In the genomic region with DNA sequence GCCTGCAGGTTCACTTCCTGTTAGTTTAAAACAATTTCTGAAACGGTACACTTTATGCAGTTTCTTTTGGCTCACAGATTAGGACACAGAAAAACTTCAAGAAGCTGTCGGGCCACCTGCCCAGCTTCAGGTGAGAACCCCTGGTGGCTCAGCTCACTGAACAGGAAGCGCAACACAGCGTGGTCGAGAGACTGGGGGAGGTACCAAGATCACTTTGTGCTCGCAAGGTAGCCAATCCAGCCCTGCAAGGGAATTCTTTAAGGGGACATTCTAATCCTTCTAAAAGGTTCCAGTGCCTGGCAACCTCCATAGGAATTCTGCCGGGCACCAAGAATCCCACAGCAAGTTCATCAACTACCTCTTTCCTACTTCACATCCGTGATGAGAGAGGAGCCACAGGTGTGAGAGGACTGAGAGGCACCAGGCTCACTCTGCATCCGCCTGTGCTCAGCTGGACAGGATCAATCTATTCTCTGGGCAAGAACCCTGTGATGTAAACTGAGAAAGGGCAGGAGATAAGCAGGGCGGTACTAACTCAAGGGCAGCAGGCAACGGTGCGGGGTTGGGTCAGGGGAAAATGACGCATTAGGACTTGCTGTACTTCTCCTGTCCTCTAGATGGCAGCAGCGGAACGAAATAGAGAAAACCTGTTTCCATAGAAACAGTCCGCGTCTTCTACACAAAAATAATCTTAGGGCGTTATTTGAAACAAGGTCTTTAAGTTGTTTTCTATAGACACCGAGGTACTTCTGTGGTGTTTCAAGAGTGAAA, we compare ENCODE assay signal across 8 mouse cellular contexts.
DNase-seq lines count a peak whose midpoint lies in the region; ATAC-seq and TF ChIP-seq lines count a peak whose summit lies in the region.

No protein-coding gene starts in this region.

- H3K9me3 ChIP-seq in embryonic facial prominence, embryonic 15.5 days (replicated peaks), result no peaks in the 10 kb centered on the region
- H3K9me3 ChIP-seq in limb, embryonic 13.5 days, result no peaks in the 10 kb centered on the region
- no peaks in the 10 kb centered on the region for H3K9me3 ChIP-seq in midbrain, embryonic 16.5 days (replicated peaks; ENCODE audit: control insufficient read depth, low read length, poor library complexity, severe bottlenecking)

- peak; percentile 66 for TF ChIP-seq CTCF in bone marrow, adult 2 months (IDR thresholded peaks at IDR 0.05; ENCODE audit: control insufficient read depth, insufficient read depth, low read length)

- WGBS in bone marrow, adult 2 months, result 3% methylated on average over 19 of the region's 19 CpGs
- WGBS in embryonic facial prominence, embryonic 15.5 days, result 2% methylated on average over 19 of the region's 19 CpGs
- under 1% methylated on average over 19 of the region's 19 CpGs for WGBS in limb, embryonic 13.5 days
- WGBS in midbrain, embryonic 16.5 days, result 2% methylated on average over 19 of the region's 19 CpGs

- peak overlapping the region; percentile 43 for H3K4me2 ChIP-seq in embryonic facial prominence, embryonic 15.5 days (replicated peaks)
- H3K4me2 ChIP-seq in limb, embryonic 13.5 days (replicated peaks), result peak overlapping the region; percentile 59
- peak overlapping the region; percentile 52 for H3K4me2 ChIP-seq in midbrain, embryonic 16.5 days (ENCODE audit: low read length)

- no peak overlapping the region for H3K4me3 ChIP-seq in bone marrow, adult 2 months (replicated peaks; ENCODE audit: control insufficient read depth, low read depth, low read length)
- H3K4me3 ChIP-seq in embryonic facial prominence, embryonic 15.5 days (replicated peaks), result peak overlapping the region; percentile 17; the same call in 1 of the 2 replicates
- peak overlapping the region; percentile 25 for H3K4me3 ChIP-seq in limb, embryonic 13.5 days
- H3K4me3 ChIP-seq in midbrain, embryonic 16.5 days (ENCODE audit: low read depth, low read length), result peak overlapping the region; percentile 20

- peak; percentile 72 to 74 for DNase-seq in B cell, adult 2 months
- DNase-seq in heart, adult 9 months (ENCODE audit: low spot score in 2 of 2), result peak; percentile 32 to 57
- peak; percentile 79 for DNase-seq in kidney, adult 9 months
- DNase-seq in spleen, postnatal 10 days (ENCODE audit: low spot score in 2 of 2), result peak; percentile 42 to 74

- no peaks in the 10 kb centered on the region for H3K4me1 ChIP-seq in bone marrow, adult 2 months (ENCODE audit: control insufficient read depth, insufficient read depth, low read length)
- peaks cover 4% of the 10 kb centered on the region; the same call in 1 of the 2 replicates for H3K4me1 ChIP-seq in embryonic facial prominence, embryonic 15.5 days
- peaks cover 12% of the 10 kb centered on the region for H3K4me1 ChIP-seq in limb, embryonic 13.5 days
- peaks cover 10% of the 10 kb centered on the region for H3K4me1 ChIP-seq in midbrain, embryonic 16.5 days (ENCODE audit: control insufficient read depth, insufficient read depth, low read length)

- peaks cover 11% of the 10 kb centered on the region for H3K27me3 ChIP-seq in embryonic facial prominence, embryonic 15.5 days
- peaks cover 30% of the 10 kb centered on the region for H3K27me3 ChIP-seq in limb, embryonic 13.5 days
- H3K27me3 ChIP-seq in midbrain, embryonic 16.5 days (ENCODE audit: control insufficient read depth, insufficient read depth, low read depth, low read length), result peaks cover 11% of the 10 kb centered on the region

- H3K36me3 ChIP-seq in embryonic facial prominence, embryonic 15.5 days, result no peaks in the 10 kb centered on the region
- no peaks in the 10 kb centered on the region for H3K36me3 ChIP-seq in limb, embryonic 13.5 days
- H3K36me3 ChIP-seq in midbrain, embryonic 16.5 days (ENCODE audit: control insufficient read depth, insufficient read depth, low read length), result no peaks in the 10 kb centered on the region

- ATAC-seq in embryonic facial prominence, embryonic 15.5 days (ENCODE audit: insufficient number of reproducible peaks, low FRiP score, low TSS enrichment, low read depth), result peak; percentile 55; the same call in 1 of the 2 replicates
- peak; percentile 75 for ATAC-seq in limb, embryonic 13.5 days (ENCODE audit: low FRiP score, low read depth)
- peak; percentile 88 for ATAC-seq in midbrain, embryonic 16.5 days

- no peak overlapping the region for H3K27ac ChIP-seq in bone marrow, adult 2 months (ENCODE audit: control insufficient read depth, insufficient read depth, low read depth, low read length, poor library complexity)
- no peak overlapping the region for H3K27ac ChIP-seq in embryonic facial prominence, embryonic 15.5 days (replicated peaks)
- no peak overlapping the region for H3K27ac ChIP-seq in limb, embryonic 13.5 days
- H3K27ac ChIP-seq in midbrain, embryonic 16.5 days (ENCODE audit: low read length), result no peak overlapping the region

- TF ChIP-seq POLR2A in bone marrow, adult 2 months (IDR thresholded peaks at IDR 0.05; ENCODE audit: borderline replicate concordance, control insufficient read depth, low read depth, low read length), result no peak

- no peak overlapping the region for H3K9ac ChIP-seq in embryonic facial prominence, embryonic 15.5 days
- H3K9ac ChIP-seq in limb, embryonic 13.5 days, result 0 out of 2 replicates have a peak overlapping the region, but pooled peaks have one; percentile 21
- H3K9ac ChIP-seq in midbrain, embryonic 16.5 days (ENCODE audit: low read depth, low read length), result no peak overlapping the region
